Mouse (Mus musculus): ENCODE data around the gene Tas2r124.

DNA sequence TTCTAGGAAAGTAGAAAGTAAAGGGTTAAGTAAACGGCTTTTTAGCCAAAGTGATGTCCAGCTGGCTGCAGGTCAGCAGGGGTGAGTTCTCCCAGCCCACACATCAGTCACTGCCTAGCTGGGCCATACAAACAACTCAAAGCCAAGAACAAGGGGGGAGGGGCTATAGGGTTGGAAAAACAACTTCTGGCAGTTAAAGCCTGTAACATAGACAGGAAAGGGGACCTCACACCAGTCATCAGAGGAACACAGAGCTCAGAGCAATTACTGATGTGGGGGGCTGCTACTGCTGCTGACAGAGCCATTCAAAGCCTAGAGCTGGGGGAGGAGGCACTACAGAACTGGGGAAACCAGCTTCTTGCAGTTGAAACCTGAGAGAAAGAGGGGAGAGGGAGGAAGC is 40.9 kb downstream of the Tas2r124 start:
- TF ChIP-seq CTCF (IDR thresholded peaks at IDR 0.05; ENCODE audit: control insufficient read depth, insufficient read depth, insufficient replicate concordance, low read depth, low read length) (no peak), POLR2A (IDR thresholded peaks at IDR 0.05; ENCODE audit: control insufficient read depth, low read depth, low read length) (no peak)
